Mouse (Mus musculus): ENCODE data around the gene Gm6309. TPM values are rescaled to one million over a fixed set of nuclear protein-coding genes. Genes with fewer than 3 reads are reported as not detected.
"Not testable (repeated sequence)": the region's sequence is repeated elsewhere in the genome, so short reads cannot be mapped to it uniquely, and the experiment has no call there.

Gm6309 gene
- polyA plus RNA-seq, 1 experiment from 2014 or later: not detected

GRCm38 (mm10) chr5:146185204-146185603, 14.7 kb upstream of the Gm6309 start, which contains the start of gene 1700001J03Rik:
TSS of gene 1700001J03Rik (minus strand) at chr5:146185304.
- H3K4me3 ChIP-seq; H3K9me3 ChIP-seq (replicated peaks); H3K4me2 ChIP-seq; H3K36me3 ChIP-seq; H3K27ac ChIP-seq; ATAC-seq (replicated peaks; ENCODE audit: insufficient number of reproducible peaks, insufficient read depth, low FRiP score, low read depth); H3K9ac ChIP-seq; H3K27me3 ChIP-seq; H3K4me1 ChIP-seq (replicated peaks): not testable (repeated sequence)
- WGBS: 69% methylated on average over 4 of the region's 4 CpGs

GRCm38 (mm10) chr5:146172744-146173143, 2.2 kb upstream of the Gm6309 start:
- H3K9me3 ChIP-seq (replicated peaks); H3K27me3 ChIP-seq; H3K27ac ChIP-seq; H3K4me1 ChIP-seq (replicated peaks); ATAC-seq (replicated peaks; ENCODE audit: insufficient number of reproducible peaks, insufficient read depth, low FRiP score, low read depth); H3K36me3 ChIP-seq; H3K4me2 ChIP-seq; H3K9ac ChIP-seq; H3K4me3 ChIP-seq: not testable (repeated sequence)
- 52% methylated on average over 4 of the region's 4 CpGs for WGBS

GRCm38 (mm10) chr5:146160439-146160838, 10.1 kb downstream of the Gm6309 start, which contains the start of gene Gm5565:
TSS of gene Gm5565 (minus strand) at chr5:146160539.
- not testable (repeated sequence) for H3K36me3 ChIP-seq; ATAC-seq (replicated peaks; ENCODE audit: insufficient number of reproducible peaks, insufficient read depth, low FRiP score, low read depth); H3K27me3 ChIP-seq; H3K9me3 ChIP-seq (replicated peaks); H3K4me2 ChIP-seq; H3K4me1 ChIP-seq (replicated peaks); H3K27ac ChIP-seq; H3K9ac ChIP-seq; H3K4me3 ChIP-seq
- WGBS: 89% methylated on average over 3 of the region's 3 CpGs

GRCm38 (mm10) chr5:146158326-146158725, 12.2 kb downstream of the Gm6309 start:
- not testable (repeated sequence) for ATAC-seq (replicated peaks; ENCODE audit: insufficient number of reproducible peaks, insufficient read depth, low FRiP score, low read depth); H3K27me3 ChIP-seq; H3K4me3 ChIP-seq; H3K36me3 ChIP-seq; H3K9ac ChIP-seq; H3K9me3 ChIP-seq (replicated peaks); H3K4me1 ChIP-seq (replicated peaks); H3K27ac ChIP-seq; H3K4me2 ChIP-seq
- WGBS: 86% methylated on average over 4 of the region's 4 CpGs

GRCm38 (mm10) chr5:146150454-146150853, 20.1 kb downstream of the Gm6309 start:
- no peak for ATAC-seq (replicated peaks; ENCODE audit: insufficient number of reproducible peaks, insufficient read depth, low FRiP score, low read depth)
- Histone ChIP-seq H3K27ac (no peak overlapping the region), H3K27me3 (no peaks in the 10 kb centered on the region), H3K4me2 (no peak overlapping the region), H3K4me3 (no peak overlapping the region), H3K9me3 (replicated peaks) (no peaks in the 10 kb centered on the region; the same call in 1 of the 2 replicates), H3K9ac (no peak overlapping the region), H3K4me1 (replicated peaks) (no peaks in the 10 kb centered on the region), H3K36me3 (no peaks in the 10 kb centered on the region)
- whole genome bisulfite sequencing: 56% methylated on average over 3 of the region's 3 CpGs

- no peaks in the 10 kb centered on the region for H3K4me1 ChIP-seq (replicated peaks)
- 35% methylated on average over 2 of the region's 2 CpGs for WGBS
- H3K4me3 ChIP-seq: no peak overlapping the region
- no peak overlapping the region for H3K4me2 ChIP-seq
- H3K27ac ChIP-seq: no peak overlapping the region
- H3K27me3 ChIP-seq: no peaks in the 10 kb centered on the region
- no peak overlapping the region for H3K9ac ChIP-seq
- no peaks in the 10 kb centered on the region; the same call in 1 of the 2 replicates for H3K9me3 ChIP-seq (replicated peaks)
- H3K36me3 ChIP-seq: no peaks in the 10 kb centered on the region
- ATAC-seq (replicated peaks; ENCODE audit: insufficient number of reproducible peaks, insufficient read depth, low FRiP score, low read depth): no peak
Measured at GRCm38 (mm10) chr5:146147903-146148302, 22.6 kb downstream of the Gm6309 start.

Other genes with a start within 250 kb of the Gm6309 start
- not detected in 2 replicates for gene Cyp3a25, start 161.1 kb downstream of the Gm6309 start, polyA plus RNA-seq (2015; fragmentation: Nextera tagmentation; extraction: Ambion mirVana)
- gene Cyp3a59, start 91.5 kb downstream of the Gm6309 start, polyA plus RNA-seq (2015; fragmentation: Nextera tagmentation; extraction: Ambion mirVana): not detected in 2 replicates
- gene Gm5565, start 10.2 kb downstream of the Gm6309 start, polyA plus RNA-seq (2015; fragmentation: Nextera tagmentation; extraction: Ambion mirVana): not detected in 2 replicates
- not detected in 2 replicates for gene 1700001J03Rik, start 14.6 kb upstream of the Gm6309 start, polyA plus RNA-seq (2015; fragmentation: Nextera tagmentation; extraction: Ambion mirVana)
- gene Rnf6, start 50.8 kb upstream of the Gm6309 start, polyA plus RNA-seq (2015; fragmentation: Nextera tagmentation; extraction: Ambion mirVana): 46.0 and 47.0 TPM in 2 replicates
- 9.1 and 10.5 TPM in 2 replicates for gene Cdk8, start 60.5 kb upstream of the Gm6309 start, polyA plus RNA-seq (2015; fragmentation: Nextera tagmentation; extraction: Ambion mirVana)
- gene Wasf3, start 214.3 kb upstream of the Gm6309 start, polyA plus RNA-seq (2015; fragmentation: Nextera tagmentation; extraction: Ambion mirVana): 0.11 and 0.37 TPM in 2 replicates